Mouse (Mus musculus) cortical plate, adult 2 months (tissue): ENCODE data around the gene Cntnap2.

ENCODE experiments used
- CTCF ChIP-seq: fragments of 200-500 bp; IDR thresholded peaks from 2 replicates; pipeline ENCODE4 v1.5.1; 2011; ENCODE audit warnings: mild to moderate bottlenecking, control low read depth, low read length; ENCODE audit not compliant: insufficient read depth; ENCODE audit errors: extremely low read depth
- POLR2A ChIP-seq: fragments of 200-500 bp; IDR thresholded peaks from 2 replicates; pipeline ENCODE4 v1.6.1; 2011; ENCODE audit warnings: mild to moderate bottlenecking, low read length, control low read depth; ENCODE audit not compliant: insufficient read depth; ENCODE audit errors: extremely low read depth

DNA sequence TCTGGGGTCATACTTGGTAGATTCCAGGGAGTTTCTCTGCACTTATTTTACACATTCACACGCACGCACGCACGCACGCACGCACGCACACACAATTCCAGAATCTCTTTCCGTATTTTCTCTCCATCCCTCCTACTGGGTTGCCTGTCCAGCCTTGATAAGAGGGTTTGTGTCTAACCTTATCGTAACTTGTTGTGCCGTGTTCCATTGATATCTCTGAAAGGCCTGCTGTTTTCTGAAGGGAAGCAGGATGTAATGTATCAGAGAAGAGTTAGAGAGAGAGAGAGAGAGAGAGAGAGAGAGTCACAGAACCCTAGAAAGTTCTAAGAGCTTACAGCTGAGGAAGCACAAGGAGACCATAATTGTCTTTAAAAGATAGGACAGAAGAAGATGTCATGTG is 2132.8 kb downstream of the Cntnap2 start:
- TF ChIP-seq CTCF (no peak), POLR2A (no peak)
